Mouse (Mus musculus) midbrain, embryonic 16.5 days (tissue): Measurements from ENCODE around the gene Naga. TPM values are rescaled to one million over a fixed set of nuclear protein-coding genes. Genes with fewer than 3 reads are reported as not detected.

Experiments used
- ATAC-seq: fragments of 200-750 bp; cut with Nextera tagmentation; 2 replicates; pipeline ENCODE4 v1.8.0; 2017; ENCODE audit warnings: moderate TSS enrichment
- H3K27ac ChIP-seq: fragments of 300-500 bp; sonication (generic); 2 replicates; pipeline ENCODE4 v1.5.1; 2014; ENCODE audit warnings: mild to moderate bottlenecking, low read length, mixed read lengths
- H3K27me3 ChIP-seq: fragments of 300-500 bp; sonication (generic); 2 replicates; pipeline ENCODE4 v1.6.1; 2014; ENCODE audit warnings: low read depth, low read length, mixed read lengths; ENCODE audit not compliant: control insufficient read depth, insufficient read depth
- H3K36me3 ChIP-seq: fragments of 300-500 bp; sonication (generic); 2 replicates; pipeline ENCODE4 v1.6.1; 2014; ENCODE audit warnings: mild to moderate bottlenecking, low read length, moderate library complexity, mixed read lengths; ENCODE audit not compliant: control insufficient read depth, insufficient read depth
- H3K4me1 ChIP-seq: fragments of 300-500 bp; sonication (generic); 2 replicates; pipeline ENCODE4 v1.6.1; 2014; ENCODE audit warnings: mild to moderate bottlenecking, low read length, mixed read lengths; ENCODE audit not compliant: control insufficient read depth, insufficient read depth
- H3K4me2 ChIP-seq: fragments of 300-500 bp; sonication (generic); 2 replicates; pipeline ENCODE4 v1.6.1; 2014; ENCODE audit warnings: mild to moderate bottlenecking, low read length, mixed read lengths
- H3K4me3 ChIP-seq: fragments of 300-500 bp; sonication (generic); 2 replicates; pipeline ENCODE4 v1.5.1; 2014; ENCODE audit warnings: low read depth, mild to moderate bottlenecking, low read length, moderate library complexity, mixed read lengths
- H3K9ac ChIP-seq: fragments of 300-500 bp; sonication (generic); 2 replicates; pipeline ENCODE4 v1.6.1; 2014; ENCODE audit warnings: low read depth, low read length, mixed read lengths
- H3K9me3 ChIP-seq: fragments of 300-500 bp; sonication (generic); replicated peaks from 2 replicates; pipeline ENCODE4 v1.6.1; 2014; ENCODE audit warnings: mild to moderate bottlenecking, low read length, mixed read lengths; ENCODE audit not compliant: control insufficient read depth, poor library complexity, severe bottlenecking
- WGBS: fragments of 180-500 bp; shearing (Covaris S2); extraction: QIAGEN DNeasy Blood & Tissue Kit; methylation state at CpG from one replicate; pipeline ENCODE4 v1.1.7; 2014; 5-methylcytosine and 5-hydroxymethylcytosine counted together
- polyA plus RNA-seq: library from polyadenylated mRNA; unstranded; fragments of >200 nt; fragmentation: Nextera tagmentation; extraction: Ambion mirVana; gene quantifications from 2 replicates; pipeline ENCODE4 v1.2.1, GENCODE M21; 2015

The Naga gene
- polyA plus RNA-seq, 1 experiment from 2014 or later = 28.0 TPM

DNA sequence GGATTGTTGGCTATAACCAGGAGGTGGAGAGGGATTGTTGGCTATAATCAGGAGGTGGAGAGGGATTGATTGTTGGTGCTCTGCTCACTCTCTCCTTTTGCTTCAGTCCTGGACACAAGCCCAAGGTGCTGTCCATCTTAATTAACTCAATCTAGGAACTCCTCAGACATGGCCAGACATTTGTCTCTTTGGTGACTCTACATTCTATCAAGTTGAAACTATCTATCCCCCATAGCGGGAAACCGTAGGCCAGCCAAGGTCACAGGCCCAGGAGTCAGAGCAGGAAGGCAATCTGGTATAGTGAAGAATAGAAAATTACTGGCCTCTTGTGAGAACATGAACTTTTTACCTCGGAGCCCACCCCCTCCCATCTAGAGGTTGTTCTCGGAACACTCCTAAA, 23.5 kb upstream of the Naga start:
- no peaks in the 10 kb centered on the region for H3K4me1 ChIP-seq
- WGBS = 86% methylated on average over 3 of the region's 4 CpGs
- no peaks in the 10 kb centered on the region for H3K9me3 ChIP-seq
- no peaks in the 10 kb centered on the region for H3K27me3 ChIP-seq
- H3K27ac ChIP-seq = no peak overlapping the region
- no peak overlapping the region for H3K4me3 ChIP-seq
- no peaks in the 10 kb centered on the region for H3K36me3 ChIP-seq
- ATAC-seq = no peak
- H3K9ac ChIP-seq = no peak overlapping the region
- H3K4me2 ChIP-seq = no peak overlapping the region

DNA sequence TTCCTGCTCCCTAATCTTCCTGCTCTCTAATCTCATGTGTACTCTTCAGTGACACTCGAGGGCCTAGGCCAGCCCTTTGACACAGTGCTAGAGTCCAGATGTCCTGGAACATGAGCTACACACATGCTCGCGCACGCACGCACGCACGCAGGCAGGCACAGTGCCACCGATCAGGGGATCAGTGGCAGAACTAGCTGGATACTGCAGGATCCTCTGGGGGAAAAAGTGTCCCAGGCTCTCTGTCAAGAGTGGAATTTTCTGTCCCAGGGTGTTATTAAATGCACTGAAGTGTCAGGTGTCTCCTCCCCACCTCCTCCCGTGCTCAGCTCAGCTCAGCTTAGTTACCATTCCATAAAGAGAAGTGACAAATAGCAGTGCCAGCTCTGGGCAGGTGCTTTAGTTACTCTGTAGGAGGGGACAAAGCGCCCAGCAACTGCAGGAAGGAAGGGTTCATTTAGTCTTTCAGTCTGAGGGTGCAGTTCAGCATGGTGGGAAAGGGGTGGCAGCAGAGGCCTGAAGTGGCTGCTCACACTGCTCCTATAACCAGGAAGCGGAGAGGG, 22.8 kb upstream of the Naga start:
- no peaks in the 10 kb centered on the region for H3K9me3 ChIP-seq
- no peak overlapping the region for H3K27ac ChIP-seq
- WGBS = 81% methylated on average over 11 of the region's 11 CpGs

DNA sequence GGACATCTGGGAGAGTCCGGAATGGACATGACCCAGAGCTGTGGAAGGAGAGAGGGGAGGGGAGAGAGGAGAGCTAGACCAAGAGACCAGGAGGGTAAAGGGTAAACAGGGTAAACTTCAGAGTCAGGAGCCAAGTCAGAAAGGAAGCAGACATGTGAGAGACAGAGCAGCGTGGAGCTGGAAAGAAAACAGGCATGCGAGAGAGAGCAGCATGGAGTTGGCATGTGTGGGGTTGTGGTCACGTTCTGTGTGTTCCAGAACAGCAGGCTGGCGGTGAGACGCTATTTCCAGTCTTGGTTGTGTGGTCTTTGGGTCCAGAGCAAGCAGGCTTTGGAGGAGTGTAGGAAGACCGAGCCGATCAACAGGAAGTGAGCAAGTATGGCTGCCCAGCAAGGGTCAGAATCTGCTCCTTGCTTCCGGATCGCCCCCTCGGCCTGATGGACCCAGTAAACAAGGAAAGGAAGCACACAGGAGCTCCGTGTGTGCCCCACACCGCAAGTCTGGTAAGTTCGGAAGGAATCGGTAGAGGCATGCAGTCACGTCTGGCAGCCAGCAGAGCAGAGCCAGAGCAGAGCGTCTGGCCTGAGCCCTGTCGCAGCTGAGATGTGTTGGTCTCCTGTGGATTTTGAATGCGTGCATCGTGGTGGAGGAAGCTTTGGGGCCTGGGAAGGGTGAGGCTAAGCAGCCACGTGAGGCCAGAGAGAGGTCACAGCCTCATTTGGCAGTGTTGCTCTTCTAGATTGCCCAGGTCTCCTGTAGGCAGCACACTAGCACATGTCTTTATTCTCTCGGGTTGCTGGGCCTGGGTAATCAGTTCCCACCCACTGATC, 19.9 kb upstream of the Naga start:
- Histone ChIP-seq H3K4me2 (no peak overlapping the region), H3K4me3 (no peak overlapping the region), H3K9me3 (no peaks in the 10 kb centered on the region), H3K9ac (no peak overlapping the region), H3K27ac (no peak overlapping the region), H3K4me1 (peaks cover 5% of the 10 kb centered on the region), H3K27me3 (no peaks in the 10 kb centered on the region), H3K36me3 (no peaks in the 10 kb centered on the region)
- ATAC-seq = no peak
- WGBS = 69% methylated on average over 22 of the region's 22 CpGs

More for the DNA sequence above, 22.8 kb upstream of the Naga start:
- H3K9ac ChIP-seq = no peak overlapping the region
- no peaks in the 10 kb centered on the region for H3K36me3 ChIP-seq
- H3K4me2 ChIP-seq = no peak overlapping the region
- no peaks in the 10 kb centered on the region for H3K27me3 ChIP-seq
- ATAC-seq = no peak
- no peaks in the 10 kb centered on the region for H3K4me1 ChIP-seq
- no peak overlapping the region for H3K4me3 ChIP-seq

DNA sequence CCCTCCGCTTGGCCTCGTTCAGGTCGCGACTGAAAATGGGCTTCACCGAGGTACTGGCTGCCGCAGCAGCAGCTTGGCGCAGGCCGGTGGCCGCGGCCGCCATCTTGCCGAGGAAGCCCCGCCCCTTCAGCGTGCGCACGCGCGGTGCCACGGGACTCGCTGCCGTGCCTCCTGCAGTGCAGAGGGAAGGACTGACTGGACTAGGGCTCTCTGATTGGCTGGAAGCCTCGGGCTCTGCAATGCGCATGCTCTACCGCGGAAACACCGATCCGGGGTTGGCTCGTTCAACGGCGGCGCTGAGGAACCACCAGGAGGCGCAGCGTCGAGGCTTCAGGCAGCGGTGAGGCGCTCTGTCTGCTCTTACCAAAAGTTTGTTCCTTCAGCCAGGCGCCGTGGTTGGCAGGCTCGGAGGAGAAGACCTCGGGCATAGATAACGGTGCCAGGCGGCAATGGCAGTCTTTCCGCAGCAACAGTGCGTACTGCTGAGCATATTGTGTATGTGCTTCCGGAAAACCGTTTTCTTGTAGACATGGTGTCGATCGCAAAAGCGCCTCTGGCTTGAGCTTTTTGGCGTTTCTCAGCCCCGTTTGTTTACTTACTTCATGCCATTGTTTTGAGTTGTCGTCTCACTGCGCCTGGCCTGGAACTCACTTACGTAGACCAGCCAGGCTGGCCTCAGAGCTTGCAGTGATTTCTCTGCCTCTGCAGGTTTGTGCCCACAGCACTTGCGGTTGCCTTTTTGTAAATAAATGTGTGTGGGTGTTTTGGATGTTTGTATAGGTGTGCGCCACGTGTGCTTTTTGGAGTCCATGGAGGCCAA, 15.6 kb upstream of the Naga start, which contains the start of gene Ndufa6:
TSS of gene Ndufa6 (minus strand) at position 197 of the 820 bp plus-strand sequence.
- no peaks in the 10 kb centered on the region for H3K36me3 ChIP-seq
- peak within 1 kb of the TSS; percentile 86 for H3K9ac ChIP-seq
- peak within 1 kb of the TSS; percentile 75 for H3K4me3 ChIP-seq
- H3K9me3 ChIP-seq = no peaks in the 10 kb centered on the region
- H3K4me1 ChIP-seq = peaks cover 21% of the 10 kb centered on the region
- 2% methylated on average over 57 of the region's 57 CpGs for WGBS
- no peaks in the 10 kb centered on the region for H3K27me3 ChIP-seq
- peak; percentile 99 for ATAC-seq
- H3K4me2 ChIP-seq = peak within 1 kb of the TSS; percentile 96
- peak within 1 kb of the TSS; percentile 84 for H3K27ac ChIP-seq

DNA sequence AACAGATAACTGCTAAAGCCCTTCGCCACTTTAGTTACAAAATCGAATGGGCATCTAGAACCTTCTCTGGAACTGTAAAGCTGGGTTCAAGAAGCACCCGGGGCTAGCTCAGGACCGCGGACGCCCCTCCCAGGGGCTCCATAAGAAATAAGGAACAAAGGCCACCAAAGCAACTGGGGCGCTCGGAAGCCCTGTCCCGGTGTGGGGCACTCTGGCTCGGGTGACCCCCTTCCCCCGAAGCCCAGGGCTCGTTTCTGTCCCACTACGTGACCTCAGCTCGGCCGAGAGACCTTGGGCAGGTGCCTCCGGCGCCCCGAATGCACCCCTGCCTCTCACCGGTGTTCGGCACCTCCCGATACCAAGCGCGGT, 15.0 kb upstream of the Naga start:
- peaks cover 3% of the 10 kb centered on the region for H3K36me3 ChIP-seq
- peak overlapping the region; percentile 96 for H3K4me2 ChIP-seq
- H3K27ac ChIP-seq = peak overlapping the region; percentile 84
- ATAC-seq = no peak; the same call in none of the 2 replicates
- peak overlapping the region; percentile 86 for H3K9ac ChIP-seq
- peak overlapping the region; percentile 75 for H3K4me3 ChIP-seq
- peaks cover 21% of the 10 kb centered on the region for H3K4me1 ChIP-seq
- H3K27me3 ChIP-seq = no peaks in the 10 kb centered on the region
- under 1% methylated on average over 23 of the region's 23 CpGs for WGBS
- no peaks in the 10 kb centered on the region for H3K9me3 ChIP-seq

DNA sequence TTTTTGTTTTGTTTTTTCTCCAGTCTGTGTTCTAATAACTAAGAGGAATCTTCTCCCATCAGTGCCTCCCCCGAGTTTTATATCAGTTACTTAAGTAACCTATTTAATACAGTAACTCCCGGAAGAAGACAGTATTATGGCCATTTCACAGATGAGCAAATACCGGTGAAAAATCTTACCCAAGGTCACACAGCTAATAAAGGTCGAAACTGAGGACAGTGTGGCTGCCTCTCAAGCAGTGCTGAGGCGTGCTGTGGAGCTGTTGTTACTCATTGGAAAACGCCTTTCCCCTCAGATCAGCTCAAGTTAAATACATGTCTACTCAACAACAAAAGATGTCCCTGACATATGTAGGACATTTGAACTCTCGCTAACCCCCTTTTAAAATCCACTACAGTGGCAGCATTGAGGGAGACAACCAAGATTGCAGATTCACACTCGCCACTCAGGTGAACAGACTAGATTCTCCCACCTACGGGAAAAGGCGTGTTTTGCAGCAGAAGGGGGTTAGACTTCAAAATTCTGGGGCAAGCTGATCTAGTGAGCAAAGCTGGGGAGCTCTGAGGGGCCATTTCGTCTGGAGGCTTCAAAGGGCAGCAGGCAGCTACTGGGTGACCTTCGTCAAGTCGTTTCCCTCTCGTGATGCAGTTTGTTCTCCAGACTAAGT, 14.5 kb upstream of the Naga start:
- peak overlapping the region; percentile 84 for H3K27ac ChIP-seq
- H3K4me3 ChIP-seq = peak overlapping the region; percentile 75
- peak overlapping the region; percentile 86 for H3K9ac ChIP-seq
- WGBS = 31% methylated on average over 14 of the region's 14 CpGs
- no peaks in the 10 kb centered on the region for H3K9me3 ChIP-seq
- H3K27me3 ChIP-seq = no peaks in the 10 kb centered on the region
- H3K36me3 ChIP-seq = peaks cover 7% of the 10 kb centered on the region
- peak overlapping the region; percentile 96 for H3K4me2 ChIP-seq
- peaks cover 21% of the 10 kb centered on the region for H3K4me1 ChIP-seq
- ATAC-seq = no peak

DNA sequence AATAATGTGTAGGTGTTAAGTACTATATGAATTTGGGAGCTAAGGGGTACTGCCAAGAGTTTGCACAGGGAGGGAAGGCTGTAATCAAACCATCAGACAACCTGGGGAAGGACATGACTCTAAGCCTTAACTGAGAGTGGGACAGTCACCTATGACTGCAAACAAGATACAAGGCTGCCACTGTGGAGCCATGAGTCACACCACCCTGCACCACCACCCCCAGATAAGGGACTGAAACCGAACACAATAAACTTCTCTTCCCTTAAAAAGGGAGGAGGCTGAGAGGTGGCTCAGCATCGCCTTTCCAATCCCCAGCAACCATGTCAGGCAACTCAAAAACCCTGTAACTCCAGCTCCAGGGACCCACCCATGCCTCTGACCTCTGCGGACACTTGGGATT, 12.8 kb upstream of the Naga start:
- no peak for ATAC-seq
- Histone ChIP-seq H3K27me3 (no peaks in the 10 kb centered on the region), H3K9ac (no peak overlapping the region), H3K4me3 (no peak overlapping the region), H3K27ac (no peak overlapping the region), H3K36me3 (peaks cover 10% of the 10 kb centered on the region), H3K4me2 (no peak overlapping the region), H3K9me3 (no peaks in the 10 kb centered on the region), H3K4me1 (peaks cover 31% of the 10 kb centered on the region)
- WGBS = 93% methylated on average over 3 of the region's 3 CpGs

DNA sequence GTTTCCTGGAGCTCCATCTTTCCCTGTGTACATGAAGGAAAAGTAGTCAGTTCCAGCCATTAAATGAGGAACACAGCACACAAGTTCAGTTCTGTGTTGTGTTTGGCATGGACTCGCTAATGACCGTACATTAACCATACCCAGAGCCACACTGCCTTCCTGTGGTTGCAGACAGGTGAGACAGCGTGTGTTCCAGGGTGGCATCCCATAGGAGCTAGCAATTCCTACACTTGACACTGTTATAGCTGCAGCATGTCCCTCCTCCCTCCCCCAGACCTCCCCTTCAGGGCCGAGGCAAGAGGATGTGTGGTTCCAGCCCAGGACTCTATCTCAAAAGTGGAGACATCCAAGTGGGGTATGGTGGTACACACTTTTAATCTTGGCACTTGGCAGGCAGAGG, 11.6 kb upstream of the Naga start:
- no peak for ATAC-seq
- Histone ChIP-seq H3K4me1 (peaks cover 31% of the 10 kb centered on the region), H3K27ac (no peak overlapping the region), H3K27me3 (no peaks in the 10 kb centered on the region), H3K9me3 (no peaks in the 10 kb centered on the region), H3K9ac (no peak overlapping the region), H3K36me3 (peaks cover 10% of the 10 kb centered on the region), H3K4me3 (no peak overlapping the region), H3K4me2 (no peak overlapping the region)
- WGBS = 96% methylated on average over 4 of the region's 4 CpGs
